Mouse (Mus musculus): ENCODE measurements around the gene Aim2. TPM values are rescaled to one million over a fixed set of nuclear protein-coding genes. Genes with fewer than 3 reads are reported as not detected.

The Aim2 gene
- polyA plus RNA-seq, 1 experiment from 2014 or later = 3.5 TPM

GRCm38 (mm10) chr1:173437161-173437953 is 86.7 kb downstream of the Aim2 start:
- 62% methylated on average over 6 of the region's 6 CpGs for WGBS
- ATAC-seq (replicated peaks; ENCODE audit: low FRiP score, low read depth) (no peak), DNase-seq (ENCODE audit: low spot score) (no peak)
- Histone ChIP-seq H3K36me3 (ENCODE audit: insufficient read depth, low read length) (no peaks in the 10 kb centered on the region), H3K4me2 (ENCODE audit: low read length) (no peak overlapping the region), H3K4me1 (replicated peaks; ENCODE audit: insufficient read depth, low read length) (no peaks in the 10 kb centered on the region), H3K27me3 (ENCODE audit: insufficient read depth, low read length) (no peaks in the 10 kb centered on the region), H3K9me3 (replicated peaks; ENCODE audit: low read length) (no peaks in the 10 kb centered on the region), H3K27ac (no peak overlapping the region), H3K9ac (ENCODE audit: low read depth, low read length) (no peak overlapping the region), H3K4me3 (replicated peaks; ENCODE audit: low read depth, low read length) (no peak overlapping the region)
- no peak for TF ChIP-seq CTCF (IDR thresholded peaks at IDR 0.05; ENCODE audit: low read depth)

DNA sequence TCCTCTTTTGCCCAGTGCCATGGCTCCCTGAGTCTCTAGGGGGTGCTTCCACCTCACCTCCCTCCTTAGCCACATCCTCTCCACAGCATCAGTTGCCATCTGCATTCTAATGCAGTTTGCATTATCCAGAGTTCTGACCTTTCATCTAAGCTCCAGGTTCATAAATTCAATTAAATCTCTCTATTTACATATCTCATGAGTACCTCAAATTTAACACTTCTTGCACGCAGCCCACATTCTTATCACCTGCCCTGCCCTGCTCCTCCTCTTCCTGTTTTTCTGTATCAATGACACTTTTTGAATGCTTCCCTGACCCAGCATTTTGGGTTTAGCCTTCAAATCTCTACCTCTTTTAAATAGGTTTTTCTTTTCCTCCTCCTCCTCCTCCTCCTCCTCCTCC is 90.0 kb downstream of the Aim2 start:
- no peak overlapping the region for H3K27ac ChIP-seq
- H3K4me2 ChIP-seq (ENCODE audit: low read length) = no peak overlapping the region
- no peaks in the 10 kb centered on the region for H3K27me3 ChIP-seq (ENCODE audit: insufficient read depth, low read length)
- H3K9ac ChIP-seq (ENCODE audit: low read depth, low read length) = no peak overlapping the region
- 48% methylated on average over 1 of the region's 1 CpGs for WGBS
- H3K4me3 ChIP-seq (replicated peaks; ENCODE audit: low read depth, low read length) = no peak overlapping the region
- H3K9me3 ChIP-seq (replicated peaks; ENCODE audit: low read length) = no peaks in the 10 kb centered on the region
- no peaks in the 10 kb centered on the region for H3K36me3 ChIP-seq (ENCODE audit: insufficient read depth, low read length)
- ATAC-seq (replicated peaks; ENCODE audit: low FRiP score, low read depth) (no peak), DNase-seq (ENCODE audit: low spot score) (no peak)
- H3K4me1 ChIP-seq (replicated peaks; ENCODE audit: insufficient read depth, low read length) = no peaks in the 10 kb centered on the region
- TF ChIP-seq CTCF (IDR thresholded peaks at IDR 0.05; ENCODE audit: low read depth) = no peak

DNA sequence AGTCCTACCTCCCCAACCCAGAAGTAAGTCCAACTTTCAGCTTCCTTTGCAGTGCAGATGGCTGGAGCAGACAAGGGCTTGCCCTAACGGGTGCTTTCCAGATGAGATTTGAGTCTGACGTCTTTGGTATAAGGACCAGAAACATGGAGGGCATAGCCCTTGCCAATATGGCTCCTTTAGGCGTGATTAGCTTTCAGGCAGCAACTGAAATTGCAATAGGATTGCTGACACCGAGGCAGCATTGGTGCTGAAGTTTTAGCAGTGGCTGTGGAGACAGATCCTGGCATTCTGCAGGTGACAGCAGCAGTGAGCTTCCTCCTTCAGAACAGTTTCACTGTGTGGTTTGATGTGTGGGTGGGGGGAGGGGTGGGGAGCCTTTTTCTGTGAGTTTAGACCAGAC is 90.5 kb downstream of the Aim2 start:
- Histone ChIP-seq H3K4me2 (ENCODE audit: low read length) (no peak overlapping the region), H3K27me3 (ENCODE audit: insufficient read depth, low read length) (no peaks in the 10 kb centered on the region), H3K4me1 (replicated peaks; ENCODE audit: insufficient read depth, low read length) (no peaks in the 10 kb centered on the region), H3K9ac (ENCODE audit: low read depth, low read length) (no peak overlapping the region), H3K27ac (no peak overlapping the region), H3K4me3 (replicated peaks; ENCODE audit: low read depth, low read length) (no peak overlapping the region), H3K9me3 (replicated peaks; ENCODE audit: low read length) (no peaks in the 10 kb centered on the region), H3K36me3 (ENCODE audit: insufficient read depth, low read length) (no peaks in the 10 kb centered on the region)
- ATAC-seq (replicated peaks; ENCODE audit: low FRiP score, low read depth) = no peak
- DNase-seq (ENCODE audit: low spot score) = no peak
- 69% methylated on average over 4 of the region's 4 CpGs for WGBS
- no peak for TF ChIP-seq CTCF (IDR thresholded peaks at IDR 0.05; ENCODE audit: low read depth)

DNA sequence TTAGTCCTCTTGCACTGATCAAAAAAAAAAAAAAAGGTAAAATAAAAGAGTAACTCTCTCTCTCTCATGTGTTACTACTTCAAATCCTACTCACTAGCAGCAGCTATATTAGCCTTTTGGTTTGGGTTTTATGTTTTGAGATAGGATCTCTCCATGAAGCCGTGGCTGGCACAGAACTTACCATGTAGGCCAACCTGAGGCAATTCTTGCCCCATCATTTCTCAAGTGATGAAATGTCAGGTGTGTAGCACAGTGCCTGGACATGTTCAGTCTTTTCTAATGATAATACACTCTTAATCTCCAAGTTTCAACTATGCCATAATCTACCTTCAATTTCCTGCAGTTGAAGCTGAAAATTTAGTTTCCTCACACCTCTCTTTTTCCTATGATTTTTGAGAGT is 92.4 kb downstream of the Aim2 start:
- no peak for TF ChIP-seq CTCF (IDR thresholded peaks at IDR 0.05; ENCODE audit: low read depth)
- ATAC-seq (replicated peaks; ENCODE audit: low FRiP score, low read depth) (no peak), DNase-seq (ENCODE audit: low spot score) (no peak)
- no peaks in the 10 kb centered on the region for H3K4me1 ChIP-seq (replicated peaks; ENCODE audit: insufficient read depth, low read length)
- no peak overlapping the region for H3K4me2 ChIP-seq (ENCODE audit: low read length)
- H3K4me3 ChIP-seq (replicated peaks; ENCODE audit: low read depth, low read length) = no peak overlapping the region
- H3K27me3 ChIP-seq (ENCODE audit: insufficient read depth, low read length) = no peaks in the 10 kb centered on the region
- no peak overlapping the region for H3K27ac ChIP-seq
- H3K9ac ChIP-seq (ENCODE audit: low read depth, low read length) = no peak overlapping the region
- WGBS = 93% methylated on average over 1 of the region's 1 CpGs
- H3K9me3 ChIP-seq (replicated peaks; ENCODE audit: low read length) = no peaks in the 10 kb centered on the region
- no peaks in the 10 kb centered on the region for H3K36me3 ChIP-seq (ENCODE audit: insufficient read depth, low read length)

DNA sequence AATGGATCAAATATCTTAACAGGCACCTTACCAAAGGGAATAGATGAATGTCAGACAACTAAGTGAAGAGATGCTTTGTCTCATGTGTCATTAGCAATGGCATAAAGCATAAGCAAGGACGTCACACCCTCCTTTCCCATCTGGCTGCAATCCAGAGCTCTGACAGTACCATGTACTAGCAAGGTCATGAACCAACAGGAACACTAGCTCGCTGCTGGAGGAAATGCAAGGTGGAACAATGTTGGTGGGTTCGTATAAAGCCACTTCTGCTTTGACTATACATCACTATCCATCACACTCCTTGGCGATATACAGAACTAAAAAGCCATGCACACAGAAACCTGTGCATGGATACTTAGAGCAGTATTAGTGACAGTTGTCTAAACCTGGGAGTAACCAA is 96.4 kb downstream of the Aim2 start:
- ATAC-seq (replicated peaks; ENCODE audit: low FRiP score, low read depth) (no peak), DNase-seq (ENCODE audit: low spot score) (no peak)
- Histone ChIP-seq H3K9me3 (replicated peaks; ENCODE audit: low read length) (no peaks in the 10 kb centered on the region), H3K27me3 (ENCODE audit: insufficient read depth, low read length) (no peaks in the 10 kb centered on the region), H3K27ac (no peak overlapping the region), H3K36me3 (ENCODE audit: insufficient read depth, low read length) (no peaks in the 10 kb centered on the region), H3K9ac (ENCODE audit: low read depth, low read length) (no peak overlapping the region), H3K4me2 (ENCODE audit: low read length) (no peak overlapping the region), H3K4me1 (replicated peaks; ENCODE audit: insufficient read depth, low read length) (no peaks in the 10 kb centered on the region), H3K4me3 (replicated peaks; ENCODE audit: low read depth, low read length) (no peak overlapping the region)
- TF ChIP-seq CTCF (IDR thresholded peaks at IDR 0.05; ENCODE audit: low read depth) = no peak
- 59% methylated on average over 4 of the region's 4 CpGs for WGBS

GRCm38 (mm10) chr1:173450621-173451020 is 99.9 kb downstream of the Aim2 start:
- Histone ChIP-seq H3K4me1 (replicated peaks; ENCODE audit: insufficient read depth, low read length) (no peaks in the 10 kb centered on the region), H3K9ac (ENCODE audit: low read depth, low read length) (no peak overlapping the region), H3K9me3 (replicated peaks; ENCODE audit: low read length) (no peaks in the 10 kb centered on the region), H3K27me3 (ENCODE audit: insufficient read depth, low read length) (no peaks in the 10 kb centered on the region), H3K27ac (no peak overlapping the region), H3K36me3 (ENCODE audit: insufficient read depth, low read length) (no peaks in the 10 kb centered on the region), H3K4me3 (replicated peaks; ENCODE audit: low read depth, low read length) (no peak overlapping the region), H3K4me2 (ENCODE audit: low read length) (no peak overlapping the region)
- ATAC-seq (replicated peaks; ENCODE audit: low FRiP score, low read depth) = no peak
- no peak for TF ChIP-seq CTCF (IDR thresholded peaks at IDR 0.05; ENCODE audit: low read depth)
- 74% methylated on average over 4 of the region's 4 CpGs for WGBS
- DNase-seq (ENCODE audit: low spot score) = no peak

DNA sequence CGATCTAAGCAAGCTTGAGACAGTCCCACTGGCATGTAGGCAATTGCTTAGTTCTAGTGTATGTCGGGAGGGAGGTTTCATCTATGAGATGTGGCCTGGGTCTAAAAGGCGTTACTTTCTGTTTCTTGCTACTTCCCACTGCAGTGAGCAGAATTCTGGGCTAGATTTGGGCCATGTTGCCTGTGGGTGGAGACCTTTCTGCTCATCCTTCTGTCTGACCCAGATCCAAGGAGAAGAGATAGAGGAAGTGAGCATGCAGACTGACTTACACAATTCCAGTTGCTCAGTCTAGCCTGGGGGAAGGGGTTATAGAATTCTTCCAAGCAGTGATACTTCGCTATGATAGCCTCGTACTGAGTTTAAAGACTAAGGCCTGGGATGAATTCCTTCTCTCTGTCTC is 101.0 kb downstream of the Aim2 start:
- TF ChIP-seq CTCF (IDR thresholded peaks at IDR 0.05; ENCODE audit: low read depth) = no peak
- Histone ChIP-seq H3K4me1 (replicated peaks; ENCODE audit: insufficient read depth, low read length) (no peaks in the 10 kb centered on the region), H3K4me3 (replicated peaks; ENCODE audit: low read depth, low read length) (no peak overlapping the region), H3K27ac (no peak overlapping the region), H3K27me3 (ENCODE audit: insufficient read depth, low read length) (no peaks in the 10 kb centered on the region), H3K36me3 (ENCODE audit: insufficient read depth, low read length) (no peaks in the 10 kb centered on the region), H3K4me2 (ENCODE audit: low read length) (no peak overlapping the region), H3K9ac (ENCODE audit: low read depth, low read length) (no peak overlapping the region), H3K9me3 (replicated peaks; ENCODE audit: low read length) (no peaks in the 10 kb centered on the region)
- ATAC-seq (replicated peaks; ENCODE audit: low FRiP score, low read depth) (no peak), DNase-seq (ENCODE audit: low spot score) (no peak)
- WGBS = 87% methylated on average over 5 of the region's 5 CpGs

Measured in kidney, postnatal 0 days (tissue).